Mouse (Mus musculus) kidney, postnatal 0 days (tissue): ENCODE measurements at regions not wholly inside any gene's neighbourhood (a gene's known extent, or its start where the extent isn't known, plus 50 kb on each side); places are given as distances from the start of the nearest gene placed in this dataset.

Source experiments
- ATAC-seq: fragments of 200-750 bp; cut with Nextera tagmentation; replicated peaks from 2 replicates; pipeline ENCODE4 v1.8.0; 2017; ENCODE audit warnings: low read depth, moderate number of reproducible peaks, moderate TSS enrichment, moderate library complexity; ENCODE audit not compliant: low FRiP score
- DNase-seq: peaks from one replicate; pipeline ENCODE4 v3.0.0-alpha.2; 2016; ENCODE audit warnings: low spot score
- H3K27ac ChIP-seq: fragments of 300-500 bp; sonication (generic); 2 replicates; pipeline ENCODE4 v1.5.1; 2014; ENCODE audit warnings: mild to moderate bottlenecking
- H3K27me3 ChIP-seq: fragments of 300-500 bp; sonication (generic); 2 replicates; pipeline ENCODE4 v1.6.1; 2014; ENCODE audit warnings: low read length, mixed read lengths; ENCODE audit not compliant: insufficient read depth
- H3K36me3 ChIP-seq: fragments of 300-500 bp; sonication (generic); 2 replicates; pipeline ENCODE4 v1.6.1; 2014; ENCODE audit warnings: low read length, mixed read lengths; ENCODE audit not compliant: insufficient read depth
- H3K4me1 ChIP-seq: fragments of 300-500 bp; sonication (generic); replicated peaks from 2 replicates; pipeline ENCODE4 v1.6.1; 2014; ENCODE audit warnings: antibody characterized with exemption, low read length, mixed read lengths; ENCODE audit not compliant: insufficient read depth
- H3K4me2 ChIP-seq: fragments of 300-500 bp; sonication (generic); 2 replicates; pipeline ENCODE4 v1.6.1; 2014; ENCODE audit warnings: mild to moderate bottlenecking, low read length, moderate library complexity, mixed read lengths
- H3K4me3 ChIP-seq: fragments of 300-500 bp; sonication (generic); replicated peaks from 2 replicates; pipeline ENCODE4 v1.5.1; 2014; ENCODE audit warnings: low read depth, low read length
- H3K9ac ChIP-seq: fragments of 300-500 bp; sonication (generic); 2 replicates; pipeline ENCODE4 v1.6.1; 2014; ENCODE audit warnings: low read depth, low read length
- H3K9me3 ChIP-seq: fragments of 300-500 bp; sonication (generic); replicated peaks from 2 replicates; pipeline ENCODE4 v1.6.1; 2016; ENCODE audit warnings: low read length, inconsistent platforms, mixed read lengths
- CTCF ChIP-seq: IDR thresholded peaks from 2 replicates; pipeline ENCODE4 v1.5.1; 2016; ENCODE audit warnings: antibody characterized with exemption, low read depth, mild to moderate bottlenecking, moderate library complexity
- WGBS: fragments of 180-500 bp; shearing (Covaris S2); extraction: QIAGEN DNeasy Blood & Tissue Kit; methylation state at CpG from one replicate; pipeline ENCODE4 v1.1.7; 2014; 5-methylcytosine and 5-hydroxymethylcytosine counted together

GRCm38 (mm10) chr3:34474126-34474525 lies 176.1 kb upstream of the Sox2 start:
- Histone ChIP-seq H3K9me3 (no peaks in the 10 kb centered on the region), H3K9ac (no peak overlapping the region), H3K4me1 (no peaks in the 10 kb centered on the region), H3K27me3 (no peaks in the 10 kb centered on the region), H3K36me3 (no peaks in the 10 kb centered on the region), H3K4me3 (no peak overlapping the region), H3K27ac (no peak overlapping the region), H3K4me2 (no peak overlapping the region)
- no peak for DNase-seq
- 51% methylated on average over 4 of the region's 4 CpGs for WGBS
- no peak for TF ChIP-seq CTCF
- ATAC-seq: no peak

DNA sequence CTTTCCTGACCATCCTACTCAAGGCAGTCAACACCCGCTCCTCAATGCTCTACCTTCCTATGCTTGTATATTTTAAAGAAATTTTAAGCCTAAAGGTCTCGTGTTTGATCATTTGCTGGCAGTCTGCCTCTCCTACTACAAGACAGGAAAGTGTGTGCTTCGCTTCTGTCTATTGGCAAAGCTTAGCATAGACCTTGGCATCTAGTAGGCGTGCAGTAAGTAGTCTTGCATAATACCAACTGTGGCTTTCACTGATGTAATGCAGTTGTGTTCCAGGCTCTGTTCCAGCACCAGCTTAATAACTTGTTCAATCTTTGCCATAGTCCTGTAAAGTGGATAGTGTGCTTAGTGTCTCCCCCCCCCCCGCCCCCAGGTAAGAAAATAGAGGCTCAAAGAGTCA lies 179.5 kb upstream of the Sox2 start:
- Histone ChIP-seq H3K27ac (no peak overlapping the region), H3K4me2 (no peak overlapping the region), H3K9me3 (no peaks in the 10 kb centered on the region), H3K9ac (no peak overlapping the region), H3K36me3 (no peaks in the 10 kb centered on the region), H3K4me1 (no peaks in the 10 kb centered on the region), H3K4me3 (no peak overlapping the region), H3K27me3 (no peaks in the 10 kb centered on the region)
- TF ChIP-seq CTCF: no peak
- ATAC-seq: no peak
- 89% methylated on average over 5 of the region's 5 CpGs for WGBS
- DNase-seq: no peak

DNA sequence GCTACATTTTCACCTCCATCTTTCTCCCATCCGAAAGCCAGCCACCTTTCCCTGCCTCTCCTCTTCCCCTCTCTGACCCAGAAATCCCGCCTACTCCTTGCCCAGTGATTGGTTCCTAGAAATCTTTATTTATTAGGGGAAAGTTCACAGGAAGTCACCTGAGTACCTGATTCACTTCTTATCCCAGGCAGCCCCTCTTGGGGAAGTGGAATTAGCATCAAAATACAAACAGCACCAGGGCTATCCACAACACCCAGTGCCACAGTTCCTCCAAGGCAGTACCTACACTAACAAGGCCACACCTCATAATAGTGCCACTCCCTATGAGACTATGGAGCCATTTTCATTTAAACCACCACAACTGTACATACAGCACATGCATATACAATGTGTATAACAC lies 180.3 kb upstream of the Sox2 start:
- no peak overlapping the region for H3K9ac ChIP-seq
- H3K4me2 ChIP-seq: no peak overlapping the region
- WGBS: 84% methylated on average over 2 of the region's 2 CpGs
- no peaks in the 10 kb centered on the region for H3K4me1 ChIP-seq
- no peak overlapping the region for H3K4me3 ChIP-seq
- H3K9me3 ChIP-seq: no peaks in the 10 kb centered on the region
- H3K27ac ChIP-seq: no peak overlapping the region
- no peaks in the 10 kb centered on the region for H3K27me3 ChIP-seq
- DNase-seq (no peak), ATAC-seq (no peak)
- TF ChIP-seq CTCF: no peak
- H3K36me3 ChIP-seq: no peaks in the 10 kb centered on the region

GRCm38 (mm10) chr3:34466312-34466711 lies 183.9 kb upstream of the Sox2 start:
- Histone ChIP-seq H3K9ac (no peak overlapping the region), H3K9me3 (no peaks in the 10 kb centered on the region), H3K4me3 (no peak overlapping the region), H3K4me2 (no peak overlapping the region), H3K27me3 (no peaks in the 10 kb centered on the region), H3K36me3 (no peaks in the 10 kb centered on the region), H3K4me1 (no peaks in the 10 kb centered on the region), H3K27ac (no peak overlapping the region)
- WGBS: 36% methylated on average over 4 of the region's 4 CpGs
- DNase-seq (no peak), ATAC-seq (no peak)
- no peak for TF ChIP-seq CTCF

GRCm38 (mm10) chr3:34465040-34465831 lies 185.0 kb upstream of the Sox2 start:
- Histone ChIP-seq H3K9me3 (no peaks in the 10 kb centered on the region), H3K36me3 (no peaks in the 10 kb centered on the region), H3K27me3 (no peaks in the 10 kb centered on the region), H3K4me1 (no peaks in the 10 kb centered on the region), H3K27ac (no peak overlapping the region), H3K9ac (no peak overlapping the region), H3K4me3 (no peak overlapping the region), H3K4me2 (no peak overlapping the region)
- DNase-seq (no peak), ATAC-seq (no peak)
- WGBS: 80% methylated on average over 17 of the region's 17 CpGs
- TF ChIP-seq CTCF: no peak

GRCm38 (mm10) chr3:34458766-34459165 lies 191.4 kb upstream of the Sox2 start:
- TF ChIP-seq CTCF: no peak
- no peaks in the 10 kb centered on the region for H3K36me3 ChIP-seq
- H3K4me2 ChIP-seq: no peak overlapping the region
- H3K9ac ChIP-seq: no peak overlapping the region
- H3K9me3 ChIP-seq: no peaks in the 10 kb centered on the region
- H3K4me3 ChIP-seq: no peak overlapping the region
- no peak overlapping the region for H3K27ac ChIP-seq
- no peak for ATAC-seq
- 53% methylated on average over 6 of the region's 6 CpGs for WGBS
- DNase-seq: no peak
- H3K27me3 ChIP-seq: no peaks in the 10 kb centered on the region
- no peaks in the 10 kb centered on the region for H3K4me1 ChIP-seq

DNA sequence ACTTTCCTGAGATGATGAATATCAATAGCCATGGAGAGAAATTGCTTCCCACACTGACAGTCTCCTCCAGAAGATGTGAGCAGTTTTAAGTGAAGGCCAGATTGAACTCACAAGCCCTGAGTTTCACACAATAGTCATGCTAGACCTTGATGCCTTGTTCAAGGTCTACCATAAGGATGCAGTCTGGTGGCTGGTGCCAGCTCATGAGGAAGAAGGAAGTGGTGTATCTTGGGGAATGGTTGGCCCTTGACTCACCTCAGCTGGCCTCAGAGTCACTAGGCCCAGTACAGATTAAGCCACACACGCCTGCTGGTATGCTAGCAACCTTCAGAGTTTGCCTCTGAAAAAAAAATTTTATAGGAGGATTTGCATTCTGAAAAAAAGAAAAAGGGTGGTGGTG lies 192.4 kb upstream of the Sox2 start:
- ATAC-seq (no peak), DNase-seq (no peak)
- Histone ChIP-seq H3K9ac (no peak overlapping the region), H3K4me1 (no peaks in the 10 kb centered on the region), H3K4me2 (no peak overlapping the region), H3K36me3 (no peaks in the 10 kb centered on the region), H3K9me3 (no peaks in the 10 kb centered on the region), H3K27ac (no peak overlapping the region), H3K4me3 (no peak overlapping the region), H3K27me3 (no peaks in the 10 kb centered on the region)
- no peak for TF ChIP-seq CTCF
- 90% methylated on average over 1 of the region's 1 CpGs for WGBS
